Mouse (Mus musculus): ENCODE data around the gene Mms22l. TPM values are rescaled to one million over a fixed set of nuclear protein-coding genes. Genes with fewer than 3 reads are reported as not detected.
"Not testable (repeated sequence)": the region's sequence is repeated elsewhere in the genome, so short reads cannot be mapped to it uniquely, and the experiment has no call there.

Mms22l gene
- polyA plus RNA-seq (2011; ENCODE audit: insufficient read depth, insufficient read length, low read depth, missing spikeins) = 57.8 and 63.7 TPM in 2 replicates

- peak; percentile 63 for TF ChIP-seq POLR2A (IDR thresholded peaks at IDR 0.05; ENCODE audit: insufficient read depth, low read length)
- no peak for TF ChIP-seq CTCF (IDR thresholded peaks at IDR 0.05; ENCODE audit: low read depth, low read length)
- TF ChIP-seq EP300 (IDR thresholded peaks at IDR 0.05; ENCODE audit: insufficient read depth, low read depth, low read length) = no peak
- H3K4me1 ChIP-seq (ENCODE audit: control insufficient read depth, insufficient read depth, low read length) = peaks cover 2% of the 10 kb centered on the region
- no peaks in the 10 kb centered on the region for H3K27me3 ChIP-seq (ENCODE audit: control insufficient read depth, insufficient read depth, low read length, poor library complexity, severe bottlenecking)
- H3K4me3 ChIP-seq (ENCODE audit: low read depth, low read length) = peak within 1 kb of the TSS; percentile 81
- 0 out of 2 replicates have a peak, but pooled peaks cover 2% of the 10 kb centered on the region for H3K9me3 ChIP-seq (replicated peaks; ENCODE audit: control insufficient read depth, insufficient read depth, low read length, poor library complexity, severe bottlenecking)
- H3K9ac ChIP-seq (ENCODE audit: low read depth, poor library complexity, severe bottlenecking) = peak within 1 kb of the TSS; percentile 64
- peaks cover 14% of the 10 kb centered on the region for H3K36me3 ChIP-seq (ENCODE audit: control insufficient read depth, insufficient read depth, low read length, poor library complexity, severe bottlenecking)
- H3K27ac ChIP-seq (ENCODE audit: insufficient read depth, low read length) = peak within 1 kb of the TSS; percentile 64; the same call in 1 of the 2 replicates
Observed at GRCm38 (mm10) chr4:24496116-24496952, at the start of gene Mms22l. TSS of gene Mms22l (plus strand) at chr4:24496451.

- H3K27ac ChIP-seq (ENCODE audit: insufficient read depth, low read length); H3K4me3 ChIP-seq (ENCODE audit: low read depth, low read length); H3K9ac ChIP-seq (ENCODE audit: low read depth, poor library complexity, severe bottlenecking); H3K9me3 ChIP-seq (replicated peaks; ENCODE audit: control insufficient read depth, insufficient read depth, low read length, poor library complexity, severe bottlenecking); H3K27me3 ChIP-seq (ENCODE audit: control insufficient read depth, insufficient read depth, low read length, poor library complexity, severe bottlenecking); H3K4me1 ChIP-seq (ENCODE audit: control insufficient read depth, insufficient read depth, low read length); H3K36me3 ChIP-seq (ENCODE audit: control insufficient read depth, insufficient read depth, low read length, poor library complexity, severe bottlenecking): not testable (repeated sequence)
Observed at GRCm38 (mm10) chr4:24484046-24484445, 12.2 kb upstream of the Mms22l start.

- Histone ChIP-seq H3K36me3 (ENCODE audit: control insufficient read depth, insufficient read depth, low read length, poor library complexity, severe bottlenecking) (peaks cover 14% of the 10 kb centered on the region), H3K27ac (ENCODE audit: insufficient read depth, low read length) (0 out of 2 replicates have a peak overlapping the region, but pooled peaks have one; percentile 1), H3K9me3 (replicated peaks; ENCODE audit: control insufficient read depth, insufficient read depth, low read length, poor library complexity, severe bottlenecking) (no peaks in the 10 kb centered on the region), H3K9ac (ENCODE audit: low read depth, poor library complexity, severe bottlenecking) (peak overlapping the region; percentile 64), H3K4me3 (ENCODE audit: low read depth, low read length) (peak overlapping the region; percentile 81), H3K27me3 (ENCODE audit: control insufficient read depth, insufficient read depth, low read length, poor library complexity, severe bottlenecking) (no peaks in the 10 kb centered on the region), H3K4me1 (ENCODE audit: control insufficient read depth, insufficient read depth, low read length) (peaks cover 2% of the 10 kb centered on the region)
- TF ChIP-seq CTCF (IDR thresholded peaks at IDR 0.05; ENCODE audit: low read depth, low read length) = no peak
- no peak for TF ChIP-seq EP300 (IDR thresholded peaks at IDR 0.05; ENCODE audit: insufficient read depth, low read depth, low read length)
- TF ChIP-seq POLR2A (IDR thresholded peaks at IDR 0.05; ENCODE audit: insufficient read depth, low read length) = no peak
Observed at GRCm38 (mm10) chr4:24496953-24497319, 685 bp downstream of the Mms22l start.

DNA sequence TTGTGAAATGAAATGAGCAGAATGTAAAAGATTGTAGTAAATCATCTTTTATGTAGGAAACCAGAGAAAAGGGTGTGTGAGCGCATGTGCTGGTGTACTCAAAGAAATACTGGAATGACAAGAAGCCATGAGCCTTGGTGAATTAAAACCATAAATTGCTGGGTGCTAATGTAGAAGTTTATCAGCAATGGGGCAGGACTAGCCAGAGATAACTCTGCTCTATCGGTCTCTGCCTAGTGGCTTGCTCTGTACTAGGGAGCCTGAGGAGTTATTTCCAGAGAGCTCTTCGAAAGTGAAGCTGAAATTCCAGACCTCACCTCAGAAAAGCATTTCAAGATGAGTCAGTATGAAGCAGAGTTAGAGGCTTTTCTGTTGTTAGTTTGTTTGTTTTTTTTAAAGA is 12.9 kb downstream of the Mms22l start:
- Histone ChIP-seq H3K9me3 (replicated peaks; ENCODE audit: control insufficient read depth, insufficient read depth, low read length, poor library complexity, severe bottlenecking) (no peaks in the 10 kb centered on the region), H3K4me3 (ENCODE audit: low read depth, low read length) (no peak overlapping the region), H3K27me3 (ENCODE audit: control insufficient read depth, insufficient read depth, low read length, poor library complexity, severe bottlenecking) (no peaks in the 10 kb centered on the region), H3K9ac (ENCODE audit: low read depth, poor library complexity, severe bottlenecking) (no peak overlapping the region), H3K36me3 (ENCODE audit: control insufficient read depth, insufficient read depth, low read length, poor library complexity, severe bottlenecking) (peaks cover 23% of the 10 kb centered on the region), H3K27ac (ENCODE audit: insufficient read depth, low read length) (no peak overlapping the region), H3K4me1 (ENCODE audit: control insufficient read depth, insufficient read depth, low read length) (no peaks in the 10 kb centered on the region)
- TF ChIP-seq POLR2A (IDR thresholded peaks at IDR 0.05; ENCODE audit: insufficient read depth, low read length) (no peak), CTCF (IDR thresholded peaks at IDR 0.05; ENCODE audit: low read depth, low read length) (no peak), EP300 (IDR thresholded peaks at IDR 0.05; ENCODE audit: insufficient read depth, low read depth, low read length) (no peak)

DNA sequence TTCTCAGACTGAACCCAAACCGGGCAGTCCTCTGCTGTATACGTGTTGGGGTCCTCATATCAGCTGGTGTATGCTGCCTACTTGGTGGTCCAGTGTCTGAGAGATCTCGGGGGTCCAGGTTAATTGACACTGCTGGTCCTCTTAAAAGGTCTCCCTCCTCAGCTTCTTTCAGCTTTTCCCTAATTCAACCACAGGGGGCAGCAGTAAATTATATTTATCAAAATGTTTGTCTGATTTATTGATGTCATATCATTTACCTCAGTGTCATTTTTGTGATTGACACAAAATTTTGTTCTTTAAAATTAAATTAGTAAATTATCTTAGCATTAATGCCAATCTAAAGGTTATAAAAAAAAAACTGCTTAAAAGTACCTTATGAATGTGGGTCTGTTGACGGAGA is 40.7 kb downstream of the Mms22l start:
- no peak for TF ChIP-seq CTCF (IDR thresholded peaks at IDR 0.05; ENCODE audit: low read depth, low read length)
- no peak for TF ChIP-seq POLR2A (IDR thresholded peaks at IDR 0.05; ENCODE audit: insufficient read depth, low read length)
- no peak for TF ChIP-seq EP300 (IDR thresholded peaks at IDR 0.05; ENCODE audit: insufficient read depth, low read depth, low read length)
- H3K36me3 ChIP-seq (ENCODE audit: control insufficient read depth, insufficient read depth, low read length, poor library complexity, severe bottlenecking) = peaks cover 16% of the 10 kb centered on the region

GRCm38 (mm10) chr4:24543421-24543820 is 47.2 kb downstream of the Mms22l start:
- H3K27ac ChIP-seq (ENCODE audit: insufficient read depth, low read length) = no peak overlapping the region
- H3K27me3 ChIP-seq (ENCODE audit: control insufficient read depth, insufficient read depth, low read length, poor library complexity, severe bottlenecking) = no peaks in the 10 kb centered on the region
- H3K4me3 ChIP-seq (ENCODE audit: low read depth, low read length) = no peak overlapping the region
- TF ChIP-seq EP300 (IDR thresholded peaks at IDR 0.05; ENCODE audit: insufficient read depth, low read depth, low read length) (no peak), CTCF (IDR thresholded peaks at IDR 0.05; ENCODE audit: low read depth, low read length) (no peak), POLR2A (IDR thresholded peaks at IDR 0.05; ENCODE audit: insufficient read depth, low read length) (no peak)
- H3K36me3 ChIP-seq (ENCODE audit: control insufficient read depth, insufficient read depth, low read length, poor library complexity, severe bottlenecking) = peaks cover 2% of the 10 kb centered on the region
- no peak overlapping the region for H3K9ac ChIP-seq (ENCODE audit: low read depth, poor library complexity, severe bottlenecking)
- no peaks in the 10 kb centered on the region for H3K9me3 ChIP-seq (replicated peaks; ENCODE audit: control insufficient read depth, insufficient read depth, low read length, poor library complexity, severe bottlenecking)
- H3K4me1 ChIP-seq (ENCODE audit: control insufficient read depth, insufficient read depth, low read length) = no peaks in the 10 kb centered on the region

More for the DNA sequence above, 40.7 kb downstream of the Mms22l start:
- no peak overlapping the region for H3K4me3 ChIP-seq (ENCODE audit: low read depth, low read length)
- no peak overlapping the region for H3K27ac ChIP-seq (ENCODE audit: insufficient read depth, low read length)
- H3K9me3 ChIP-seq (replicated peaks; ENCODE audit: control insufficient read depth, insufficient read depth, low read length, poor library complexity, severe bottlenecking) = no peaks in the 10 kb centered on the region
- H3K27me3 ChIP-seq (ENCODE audit: control insufficient read depth, insufficient read depth, low read length, poor library complexity, severe bottlenecking) = no peaks in the 10 kb centered on the region
- H3K4me1 ChIP-seq (ENCODE audit: control insufficient read depth, insufficient read depth, low read length) = no peaks in the 10 kb centered on the region
- no peak overlapping the region for H3K9ac ChIP-seq (ENCODE audit: low read depth, poor library complexity, severe bottlenecking)

Data from ES-Bruce4 (cell line).